Mouse (Mus musculus) thymus, adult 2 months (tissue): ENCODE measurements at regions not wholly inside any gene's neighbourhood (a gene's known extent, or its start where the extent isn't known, plus 50 kb on each side); places are given as distances from the start of the nearest gene placed in this dataset.

Source experiments
- CTCF ChIP-seq: fragments of 200-500 bp; IDR thresholded peaks from 2 replicates; pipeline ENCODE4 v1.5.1; 2012; ENCODE audit warnings: mild to moderate bottlenecking, control low read depth, low read length, moderate library complexity, borderline replicate concordance; ENCODE audit not compliant: control insufficient read depth, poor library complexity, insufficient read depth; ENCODE audit errors: extremely low read depth
- POLR2A ChIP-seq: fragments of 200-500 bp; IDR thresholded peaks from 2 replicates; pipeline ENCODE4 v1.6.1; 2012; ENCODE audit warnings: mild to moderate bottlenecking, low read length, control low read depth, moderate library complexity; ENCODE audit not compliant: control insufficient read depth, poor library complexity, insufficient read depth; ENCODE audit errors: extremely low read depth

DNA sequence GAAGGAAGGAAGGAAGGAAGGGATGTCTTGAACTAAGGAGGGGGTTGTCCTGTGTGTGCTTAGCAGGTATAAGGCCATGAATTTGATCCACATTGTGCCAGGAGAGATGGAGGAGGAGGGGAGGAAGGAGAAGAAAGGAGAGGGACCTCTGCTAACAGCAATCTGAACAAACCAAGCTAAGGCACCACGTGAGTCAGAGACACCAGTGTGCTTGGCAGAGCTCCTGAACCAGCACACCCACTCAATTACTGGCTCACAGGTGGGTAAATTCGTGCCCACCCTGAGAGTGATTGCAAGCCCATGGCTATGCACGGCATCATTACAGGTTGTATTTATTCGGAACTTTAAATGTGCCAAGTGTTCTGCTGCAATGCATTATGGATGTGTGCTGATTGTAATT lies 1154.1 kb downstream of the 4930447A16Rik start:
- TF ChIP-seq POLR2A = no peak
- no peak for TF ChIP-seq CTCF
